Mouse (Mus musculus) cerebellum, adult 2 months (tissue): ENCODE data around the gene Vdac2.

Experiments
- CTCF ChIP-seq: fragments of 200-500 bp; IDR thresholded peaks from 2 replicates; pipeline ENCODE4 v1.5.1; 2011; ENCODE audit warnings: low read depth, mild to moderate bottlenecking, control low read depth, low read length, moderate library complexity, borderline replicate concordance; ENCODE audit not compliant: insufficient read depth
- POLR2A ChIP-seq: fragments of 200-500 bp; IDR thresholded peaks from 2 replicates; pipeline ENCODE4 v1.6.1; 2011; ENCODE audit warnings: low read length, control low read depth, borderline replicate concordance; ENCODE audit not compliant: insufficient read depth

DNA sequence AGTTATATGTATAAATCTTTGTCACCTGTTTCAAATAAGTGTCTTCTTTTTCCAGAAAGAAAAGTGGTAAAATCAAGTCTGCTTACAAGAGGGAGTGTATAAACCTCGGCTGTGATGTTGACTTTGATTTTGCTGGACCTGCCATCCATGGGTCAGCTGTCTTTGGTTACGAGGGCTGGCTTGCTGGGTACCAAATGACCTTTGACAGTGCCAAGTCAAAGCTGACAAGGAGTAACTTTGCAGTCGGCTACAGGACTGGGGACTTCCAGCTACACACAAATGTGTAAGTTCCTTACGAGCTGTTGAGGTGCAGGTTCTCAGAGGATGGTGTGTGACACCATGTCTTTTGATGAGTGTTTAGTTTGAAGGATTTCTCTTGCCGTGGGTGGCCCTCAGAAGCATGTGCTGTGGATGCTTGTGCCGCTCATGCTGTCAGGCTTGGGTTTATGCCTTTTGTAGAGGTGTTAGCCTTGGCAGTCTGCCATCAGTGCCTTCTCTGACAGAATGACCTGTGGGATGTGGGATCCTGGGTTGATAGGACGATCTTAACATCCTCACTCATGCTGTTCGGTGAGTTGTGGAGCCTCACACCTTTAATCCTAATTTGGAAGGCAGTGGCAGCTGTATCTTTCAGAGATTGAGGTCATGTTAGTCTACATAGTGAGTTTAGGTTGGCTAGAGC lies 13.4 kb downstream of the Vdac2 start:
- TF ChIP-seq POLR2A, result no peak
- no peak for TF ChIP-seq CTCF
